Mouse (Mus musculus): ENCODE measurements around the gene Mettl24. TPM values are rescaled to one million over a fixed set of nuclear protein-coding genes. Genes with fewer than 3 reads are reported as not detected.

Gene Mettl24
- total RNA-seq, 2 experiments from 2014 or later: 0.31 to 0.86 TPM

GRCm38 (mm10) chr10:40665270-40665669 lies 17.8 kb upstream of the Mettl24 start:
- H3K4me3 ChIP-seq: no peak overlapping the region
- H3K27ac ChIP-seq: no peak overlapping the region
- intact Hi-C loops (cut with DNase I): no loop called here
- DNase-seq: no peak
- TF ChIP-seq CTCF (IDR thresholded peaks at IDR 0.05): no peak

GRCm38 (mm10) chr10:40666943-40667342 lies 16.1 kb upstream of the Mettl24 start:
- no peak overlapping the region for H3K27ac ChIP-seq
- no peak overlapping the region for H3K4me3 ChIP-seq
- no peak for TF ChIP-seq CTCF (IDR thresholded peaks at IDR 0.05)
- intact Hi-C loops (cut with DNase I): no loop called here
- DNase-seq: no peak

GRCm38 (mm10) chr10:40668640-40669039 lies 14.4 kb upstream of the Mettl24 start:
- DNase-seq: no peak
- Histone ChIP-seq H3K27ac (no peak overlapping the region), H3K4me3 (no peak overlapping the region)
- no peak for TF ChIP-seq CTCF (IDR thresholded peaks at IDR 0.05)
- intact Hi-C loops (cut with DNase I): no loop called here

- no peak overlapping the region for H3K27ac ChIP-seq
- no peak for DNase-seq
- no peak overlapping the region for H3K4me3 ChIP-seq
- no peak for TF ChIP-seq CTCF (IDR thresholded peaks at IDR 0.05)
- intact Hi-C loops (cut with DNase I): no loop called here
Observed at GRCm38 (mm10) chr10:40672587-40673296, 10.3 kb upstream of the Mettl24 start.

GRCm38 (mm10) chr10:40673297-40673665 lies 9.8 kb upstream of the Mettl24 start:
- Histone ChIP-seq H3K27ac (no peak overlapping the region), H3K4me3 (no peak overlapping the region)
- intact Hi-C loops (cut with DNase I): no loop called here
- DNase-seq: no peak
- TF ChIP-seq CTCF (IDR thresholded peaks at IDR 0.05): no peak

GRCm38 (mm10) chr10:40674151-40674550 lies 8.9 kb upstream of the Mettl24 start:
- intact Hi-C loops (cut with DNase I): no loop called here
- no peak overlapping the region for H3K4me3 ChIP-seq

GRCm38 (mm10) chr10:40675921-40676320 lies 7.2 kb upstream of the Mettl24 start:
- Histone ChIP-seq H3K27ac (no peak overlapping the region), H3K4me3 (no peak overlapping the region)
- intact Hi-C loops (cut with DNase I): no loop called here
- TF ChIP-seq CTCF (IDR thresholded peaks at IDR 0.05): no peak
- no peak for DNase-seq

More at GRCm38 (mm10) chr10:40674151-40674550, 8.9 kb upstream of the Mettl24 start:
- no peak for TF ChIP-seq CTCF (IDR thresholded peaks at IDR 0.05)
- DNase-seq: no peak
- H3K27ac ChIP-seq: no peak overlapping the region

- intact Hi-C loops (cut with DNase I): no loop called here
- H3K27ac ChIP-seq: no peak overlapping the region
- TF ChIP-seq CTCF (IDR thresholded peaks at IDR 0.05): peak; percentile 1; the same call in 1 of the 2 replicates
Observed at GRCm38 (mm10) chr10:40678477-40678876, 4.6 kb upstream of the Mettl24 start.

GRCm38 (mm10) chr10:40682470-40682869 lies 612 bp upstream of the Mettl24 start:
- no peak for TF ChIP-seq CTCF (IDR thresholded peaks at IDR 0.05)
- DNase-seq: no peak
- intact Hi-C loops (cut with DNase I): loop anchor here (10.0 kb wide), 1 partner anchor 202 kb away; the partner anchor contains the start of genes Cdc40 and Wasf1
- no peak overlapping the region for H3K27ac ChIP-seq
- H3K4me3 ChIP-seq: no peak overlapping the region

More at GRCm38 (mm10) chr10:40678477-40678876, 4.6 kb upstream of the Mettl24 start:
- DNase-seq: no peak
- H3K4me3 ChIP-seq: no peak overlapping the region

- DNase-seq: peak; percentile 15
- Histone ChIP-seq H3K4me3 (peak overlapping the region; percentile 81), H3K27ac (peak overlapping the region; percentile 79)
- TF ChIP-seq CTCF (IDR thresholded peaks at IDR 0.05): no peak
- intact Hi-C loops (cut with DNase I): loop anchor here (10.0 kb wide), 1 partner anchor 201 kb away; the partner anchor contains the start of genes Cdc40 and Wasf1
Observed at GRCm38 (mm10) chr10:40683868-40684253, 779 bp downstream of the Mettl24 start.

GRCm38 (mm10) chr10:40684326-40684725 lies 1.2 kb downstream of the Mettl24 start:
- Histone ChIP-seq H3K4me3 (peak overlapping the region; percentile 81; the same call in 1 of the 2 replicates), H3K27ac (no peak overlapping the region)
- TF ChIP-seq CTCF (IDR thresholded peaks at IDR 0.05): no peak
- intact Hi-C loops (cut with DNase I): loop anchor here (10.0 kb wide), 1 partner anchor 200 kb away; the partner anchor contains the start of genes Cdc40 and Wasf1
- DNase-seq: no peak

- intact Hi-C loops (cut with DNase I): loop anchor here (10.0 kb wide), 1 partner anchor 199 kb away; the partner anchor contains the start of genes Cdc40 and Wasf1
- TF ChIP-seq CTCF (IDR thresholded peaks at IDR 0.05): no peak
- Histone ChIP-seq H3K27ac (no peak overlapping the region), H3K4me3 (no peak overlapping the region)
- no peak for DNase-seq
Observed at GRCm38 (mm10) chr10:40685641-40686040, 2.6 kb downstream of the Mettl24 start.

- Histone ChIP-seq H3K4me3 (no peak overlapping the region), H3K27ac (no peak overlapping the region)
- DNase-seq: no peak
- no peak for TF ChIP-seq CTCF (IDR thresholded peaks at IDR 0.05)
- intact Hi-C loops (cut with DNase I): loop anchor here (10.0 kb wide), 1 partner anchor 198 kb away; the partner anchor contains the start of genes Cdc40 and Wasf1
Observed at GRCm38 (mm10) chr10:40686976-40687375, 3.9 kb downstream of the Mettl24 start.
